Mouse (Mus musculus): Measurements from ENCODE around the gene Papln.

The Papln gene

GRCm38 (mm10) chr12:83833979-83834378, 70.5 kb downstream of the Papln start:
- no peak for DNase-seq

- DNase-seq = no peak
Measured at GRCm38 (mm10) chr12:83841409-83842190, 78.2 kb downstream of the Papln start.

All from cerebellum, adult 9-11 months (tissue).